Mouse (Mus musculus) midbrain, embryonic 10.5 days (tissue): ENCODE results near the gene Ggt1. TPM values are rescaled to one million over a fixed set of nuclear protein-coding genes. Genes with fewer than 3 reads are reported as not detected.

Source experiments
- DNase-seq: peaks from one replicate; pipeline ENCODE4 v3.0.0-alpha.2; 2017; ENCODE audit warnings: low spot score
- H3K27ac ChIP-seq: fragments of 300-500 bp; sonication (generic); replicated peaks from 2 replicates; pipeline ENCODE4 v1.5.1; 2016; ENCODE audit warnings: mild to moderate bottlenecking
- H3K27me3 ChIP-seq: fragments of 300-500 bp; sonication (generic); 2 replicates; pipeline ENCODE4 v1.6.1; 2016; ENCODE audit warnings: low read depth, mild to moderate bottlenecking; ENCODE audit not compliant: poor library complexity, severe bottlenecking
- H3K36me3 ChIP-seq: fragments of 300-500 bp; sonication (generic); 2 replicates; pipeline ENCODE4 v1.6.1; 2016; ENCODE audit warnings: mild to moderate bottlenecking, moderate library complexity
- H3K4me1 ChIP-seq: fragments of 300-500 bp; sonication (generic); 2 replicates; pipeline ENCODE4 v1.6.1; 2016
- H3K4me3 ChIP-seq: fragments of 300-500 bp; sonication (generic); 2 replicates; pipeline ENCODE4 v1.5.1; 2016; ENCODE audit warnings: mild to moderate bottlenecking, moderate library complexity
- H3K9me3 ChIP-seq: fragments of 300-500 bp; sonication (generic); replicated peaks from 2 replicates; pipeline ENCODE4 v1.6.1; 2016; ENCODE audit warnings: mild to moderate bottlenecking
- WGBS: fragments of 180-500 bp; shearing (Covaris S2); methylation state at CpG from one replicate; pipeline ENCODE4 v1.1.7; 2016; 5-methylcytosine and 5-hydroxymethylcytosine counted together
- polyA plus RNA-seq: library from polyadenylated mRNA; unstranded; fragments of >200 nt; fragmentation: Nextera tagmentation; extraction: Ambion mirVana; gene quantifications from 2 replicates; pipeline ENCODE4 v1.2.1, GENCODE M21; 2016

Ggt1 gene
- polyA plus RNA-seq, 1 experiment from 2014 or later = 3.1 TPM

- Histone ChIP-seq H3K9me3 (no peaks in the 10 kb centered on the region), H3K27me3 (no peaks in the 10 kb centered on the region), H3K36me3 (no peaks in the 10 kb centered on the region), H3K4me1 (no peaks in the 10 kb centered on the region), H3K27ac (no peak overlapping the region), H3K4me3 (no peak overlapping the region)
- no peak for DNase-seq
- WGBS = 89% methylated on average over 3 of the region's 3 CpGs
Measured at GRCm38 (mm10) chr10:75627490-75627889, 66.1 kb downstream of the Ggt1 start.

GRCm38 (mm10) chr10:75632633-75633032 lies 71.2 kb downstream of the Ggt1 start:
- WGBS = 65% methylated on average over 5 of the region's 5 CpGs
- no peak overlapping the region for H3K4me3 ChIP-seq
- peaks cover 3% of the 10 kb centered on the region; the same call in 1 of the 2 replicates for H3K4me1 ChIP-seq
- no peaks in the 10 kb centered on the region for H3K36me3 ChIP-seq
- no peaks in the 10 kb centered on the region for H3K9me3 ChIP-seq
- no peaks in the 10 kb centered on the region for H3K27me3 ChIP-seq
- DNase-seq = no peak
- H3K27ac ChIP-seq = no peak overlapping the region

- Histone ChIP-seq H3K9me3 (no peaks in the 10 kb centered on the region), H3K27me3 (no peaks in the 10 kb centered on the region), H3K27ac (no peak overlapping the region), H3K4me1 (peaks cover 4% of the 10 kb centered on the region; the same call in 1 of the 2 replicates), H3K36me3 (no peaks in the 10 kb centered on the region), H3K4me3 (no peak overlapping the region)
- DNase-seq = no peak
- 94% methylated on average over 5 of the region's 5 CpGs for WGBS
Measured at GRCm38 (mm10) chr10:75633048-75633447, 71.6 kb downstream of the Ggt1 start.

- 74% methylated on average over 14 of the region's 14 CpGs for WGBS
- no peaks in the 10 kb centered on the region for H3K9me3 ChIP-seq
- no peak overlapping the region for H3K4me3 ChIP-seq
- no peak overlapping the region for H3K27ac ChIP-seq
- H3K4me1 ChIP-seq = peaks cover 10% of the 10 kb centered on the region; the same call in 1 of the 2 replicates
- H3K27me3 ChIP-seq = no peaks in the 10 kb centered on the region
- no peak for DNase-seq
- no peaks in the 10 kb centered on the region for H3K36me3 ChIP-seq
Measured at GRCm38 (mm10) chr10:75633576-75634139, 72.3 kb downstream of the Ggt1 start.

GRCm38 (mm10) chr10:75634610-75635009 lies 73.2 kb downstream of the Ggt1 start:
- Histone ChIP-seq H3K27ac (no peak overlapping the region), H3K4me3 (no peak overlapping the region), H3K9me3 (no peaks in the 10 kb centered on the region), H3K27me3 (no peaks in the 10 kb centered on the region), H3K36me3 (no peaks in the 10 kb centered on the region), H3K4me1 (peaks cover 11% of the 10 kb centered on the region; the same call in 1 of the 2 replicates)
- DNase-seq = no peak
- WGBS = 97% methylated on average over 8 of the region's 8 CpGs

GRCm38 (mm10) chr10:75635019-75635692 lies 73.8 kb downstream of the Ggt1 start:
- no peak for DNase-seq
- WGBS = 67% methylated on average over 14 of the region's 14 CpGs

GRCm38 (mm10) chr10:75635693-75636055 lies 74.3 kb downstream of the Ggt1 start:
- H3K4me1 ChIP-seq = peaks cover 11% of the 10 kb centered on the region; the same call in 1 of the 2 replicates
- peak; percentile 82 for DNase-seq
- WGBS = 6% methylated on average over 9 of the region's 9 CpGs
- no peak overlapping the region for H3K4me3 ChIP-seq
- no peaks in the 10 kb centered on the region for H3K9me3 ChIP-seq
- no peak overlapping the region for H3K27ac ChIP-seq
- no peaks in the 10 kb centered on the region for H3K27me3 ChIP-seq
- H3K36me3 ChIP-seq = no peaks in the 10 kb centered on the region

More at GRCm38 (mm10) chr10:75635019-75635692, 73.8 kb downstream of the Ggt1 start:
- H3K9me3 ChIP-seq = no peaks in the 10 kb centered on the region
- no peaks in the 10 kb centered on the region for H3K36me3 ChIP-seq
- H3K4me1 ChIP-seq = peaks cover 11% of the 10 kb centered on the region; the same call in 1 of the 2 replicates
- no peak overlapping the region for H3K4me3 ChIP-seq
- H3K27ac ChIP-seq = no peak overlapping the region
- no peaks in the 10 kb centered on the region for H3K27me3 ChIP-seq

Other genes with a start within 250 kb of the Ggt1 start
- gene Adora2a, start 244.7 kb upstream of the Ggt1 start, polyA plus RNA-seq = 1.5 and 2.1 TPM in 2 replicates
- gene Upb1, start 160.5 kb upstream of the Ggt1 start, polyA plus RNA-seq = not detected in 2 replicates
- gene Snrpd3, start 44.1 kb upstream of the Ggt1 start, polyA plus RNA-seq = 271 and 281 TPM in 2 replicates
- gene Gucd1, start 43.6 kb upstream of the Ggt1 start, polyA plus RNA-seq = 32.1 and 35.7 TPM in 2 replicates
- gene Lrrc75b, start 1.3 kb upstream of the Ggt1 start, polyA plus RNA-seq = 1.6 and 3.8 TPM in 2 replicates
- gene Ggt5, start 27.7 kb downstream of the Ggt1 start, polyA plus RNA-seq = 0.56 and 1.2 TPM in 2 replicates
- 1.6 and 1.9 TPM in 2 replicates for gene Susd2, start 82.4 kb downstream of the Ggt1 start, polyA plus RNA-seq
- gene Cabin1, start 202.7 kb downstream of the Ggt1 start, polyA plus RNA-seq = 32.6 and 37.8 TPM in 2 replicates
- 87.9 and 103 TPM in 2 replicates for gene Ddt, start 211.8 kb downstream of the Ggt1 start, polyA plus RNA-seq
- gene Gm20441, start 219.3 kb downstream of the Ggt1 start, polyA plus RNA-seq = not detected in 2 replicates
- 0.97 and 1.00 TPM in 2 replicates for gene Gstt3, start 219.8 kb downstream of the Ggt1 start, polyA plus RNA-seq
- 3.0 and 4.7 TPM in 2 replicates for gene Gstt1, start 237.0 kb downstream of the Ggt1 start, polyA plus RNA-seq